Mouse (Mus musculus): ENCODE data around the gene Olfr995. TPM values are rescaled to one million over a fixed set of nuclear protein-coding genes. Genes with fewer than 3 reads are reported as not detected.

Gene Olfr995
- polyA plus RNA-seq, 1 experiment, result not detected

DNA sequence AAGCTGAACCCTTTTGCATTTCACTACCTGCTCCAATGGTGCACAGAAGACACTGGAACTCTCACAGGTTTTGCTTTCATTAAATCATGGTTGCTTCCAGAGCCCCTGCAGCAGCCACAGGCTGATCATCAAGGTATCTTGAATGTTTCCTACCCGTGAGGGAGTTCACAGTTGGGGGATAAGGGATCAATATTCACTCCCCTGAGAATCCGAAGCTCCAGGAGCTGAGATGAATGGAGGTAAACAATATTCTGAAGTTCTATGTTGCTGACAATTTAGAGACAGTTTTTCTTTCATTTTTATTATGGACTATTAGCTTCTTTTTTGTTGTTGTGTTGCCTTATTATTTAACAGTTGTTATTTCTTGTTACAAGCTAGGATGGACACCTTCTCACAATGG is 34.1 kb downstream of the Olfr995 start, which contains the start of gene Olfr992:
Olfr992 (minus strand) TSS at position 101 of the 400 bp plus-strand sequence.
- H3K4me1 ChIP-seq (ENCODE audit: control insufficient read depth, insufficient read depth, insufficient read length, low read length), result no peaks in the 10 kb centered on the region
- H3K36me3 ChIP-seq (ENCODE audit: control insufficient read depth, insufficient read depth, low read length), result no peaks in the 10 kb centered on the region
- no peak within 1 kb of the TSS for H3K27ac ChIP-seq (ENCODE audit: insufficient read depth, low read depth, low read length)
- WGBS, result 22% methylated on average over 2 of the region's 2 CpGs
- no peak within 1 kb of the TSS for H3K4me3 ChIP-seq (ENCODE audit: low read depth, low read length)
- TF ChIP-seq CTCF (IDR thresholded peaks at IDR 0.05; ENCODE audit: extremely low read depth, insufficient read length, insufficient replicate concordance, low read depth, low read length), result no peak
- TF ChIP-seq POLR2A (IDR thresholded peaks at IDR 0.05; ENCODE audit: low read depth, low read length), result no peak
- no peaks in the 10 kb centered on the region for H3K27me3 ChIP-seq (ENCODE audit: control insufficient read depth, insufficient read depth, low read length)

Other genes starting within 250 kb of the Olfr995 start
- 0.84 and 1.5 TPM in 2 replicates for gene Lrrc55, start 246.4 kb downstream of the Olfr995 start, polyA plus RNA-seq (2012; rRNA removed)
- not detected in 2 replicates for gene Olfr987, start 104.3 kb downstream of the Olfr995 start, polyA plus RNA-seq (2012; rRNA removed)
- gene Olfr988, start 80.4 kb downstream of the Olfr995 start, polyA plus RNA-seq (2012; rRNA removed), result not detected in 2 replicates
- gene Olfr992, start 34.2 kb downstream of the Olfr995 start, polyA plus RNA-seq (2012; rRNA removed), result not detected in 2 replicates
- gene Olfr993, start 28.8 kb downstream of the Olfr995 start, polyA plus RNA-seq (2012; rRNA removed), result not detected in 2 replicates
- not detected in 2 replicates for gene Olfr994, start 7.2 kb downstream of the Olfr995 start, polyA plus RNA-seq (2012; rRNA removed)
- gene 4833423E24Rik, start 75.4 kb upstream of the Olfr995 start, polyA plus RNA-seq (2012; rRNA removed), result not detected in 2 replicates
- not detected in 2 replicates for gene Olfr996, start 135.6 kb upstream of the Olfr995 start, polyA plus RNA-seq (2012; rRNA removed)
- gene Olfr998, start 145.3 kb upstream of the Olfr995 start, polyA plus RNA-seq (2012; rRNA removed), result not detected in 2 replicates
- gene Olfr1000, start 168.3 kb upstream of the Olfr995 start, polyA plus RNA-seq (2012; rRNA removed), result not detected in 2 replicates
- gene Olfr1002, start 207.1 kb upstream of the Olfr995 start, polyA plus RNA-seq (2012; rRNA removed), result not detected in 2 replicates
- gene Olfr154, start 220.8 kb upstream of the Olfr995 start, polyA plus RNA-seq (2012; rRNA removed), result not detected in 2 replicates
- not detected in 2 replicates for gene Olfr1006, start 235.1 kb upstream of the Olfr995 start, polyA plus RNA-seq (2012; rRNA removed)
- not detected in 2 replicates for gene Olfr1008, start 245.8 kb upstream of the Olfr995 start, polyA plus RNA-seq (2012; rRNA removed)

All from small intestine, adult 2 months (tissue).